Mouse (Mus musculus) CH12.LX (cell line): ENCODE data around the gene Hlcs. TPM values are rescaled to one million over a fixed set of nuclear protein-coding genes. Genes with fewer than 3 reads are reported as not detected.

Experiments used
- DNase-seq: peaks from one replicate; pipeline ENCODE4 v3.0.0-alpha.2; 2013; ENCODE audit errors: extremely low read depth
- H3K27ac ChIP-seq: 2 replicates; pipeline ENCODE4 v1.5.1; 2012; ENCODE audit warnings: low read depth, mild to moderate bottlenecking, control low read depth, moderate library complexity; ENCODE audit not compliant: insufficient read depth
- H3K27me3 ChIP-seq: replicated peaks from 2 replicates; pipeline ENCODE3; 2012; ENCODE audit warnings: inconsistent platforms
- H3K36me3 ChIP-seq, 2 experiments: replicated peaks in 1 of 2; 2 replicates each; pipeline versions ENCODE3 to v1.6.1; 2012; ENCODE audit warnings: inconsistent platforms in 1 of 2, low read length in 1 of 2, mild to moderate bottlenecking in 1 of 2, mixed read lengths in 1 of 2, moderate library complexity in 1 of 2; ENCODE audit not compliant: control insufficient read depth in 1 of 2, insufficient read depth in 1 of 2
- H3K4me1 ChIP-seq, 2 experiments: 2 replicates each; pipeline ENCODE4 v1.6.1; 2012; ENCODE audit warnings: inconsistent platforms in 1 of 2, moderate library complexity in 1 of 2; ENCODE audit not compliant: insufficient read depth in 2 of 2, control insufficient read depth in 1 of 2
- H3K4me2 ChIP-seq: 2 replicates; pipeline ENCODE4 v1.6.1; 2012; ENCODE audit warnings: low read depth, mild to moderate bottlenecking, control low read depth; ENCODE audit not compliant: poor library complexity, insufficient read depth, severe bottlenecking
- H3K4me3 ChIP-seq, 3 experiments: fragments of 150-350 bp in 1 of 3; sonication (generic) in 1 of 3; replicated peaks in 1 of 3; 2 replicates each; pipeline versions ENCODE3 to v1.5.1; 2011 to 2012; ENCODE audit warnings: low read depth in 2 of 3, low read length in 2 of 3, mild to moderate bottlenecking in 2 of 3, moderate library complexity in 2 of 3, control low read depth in 1 of 3, improper control_type of control experiment in 1 of 3, inconsistent platforms in 1 of 3, mixed read lengths in 1 of 3; ENCODE audit not compliant: poor library complexity in 1 of 3
- H3K79me2 ChIP-seq: replicated peaks from 2 replicates; pipeline ENCODE4 v1.6.1; 2012; ENCODE audit warnings: mild to moderate bottlenecking, moderate library complexity; ENCODE audit not compliant: control insufficient read depth, poor library complexity, insufficient read depth, severe bottlenecking; ENCODE audit errors: extremely low read depth
- H3K9ac ChIP-seq: 2 replicates; pipeline ENCODE4 v1.6.1; 2012; ENCODE audit warnings: low read depth, mild to moderate bottlenecking, control low read depth, moderate library complexity; ENCODE audit not compliant: insufficient read depth
- H3K9me3 ChIP-seq: replicated peaks from 2 replicates; pipeline ENCODE3; 2012; ENCODE audit warnings: low read length, inconsistent platforms, mixed read lengths
- CHD2 ChIP-seq: IDR thresholded peaks from 2 replicates; pipeline ENCODE4 v1.6.1; 2011; ENCODE audit warnings: low read length, improper control_type of control experiment
- E2F4 ChIP-seq: IDR thresholded peaks from 2 replicates; pipeline ENCODE4 v1.6.1; 2011; ENCODE audit warnings: low read depth, low read length, improper control_type of control experiment; ENCODE audit not compliant: insufficient replicate concordance
- ELF1 ChIP-seq: IDR thresholded peaks from 2 replicates; pipeline ENCODE4 v1.6.1; 2014; ENCODE audit warnings: low read depth, mild to moderate bottlenecking, inconsistent platforms, low read length, improper control_type of control experiment
- ETS1 ChIP-seq: conservative IDR thresholded peaks from 2 replicates; pipeline ENCODE4 v1.6.1; 2012; ENCODE audit warnings: low read depth, mild to moderate bottlenecking, inconsistent platforms, low read length, improper control_type of control experiment, moderate library complexity
- JUN ChIP-seq: IDR thresholded peaks from 2 replicates; pipeline ENCODE4 v1.6.1; 2011; ENCODE audit warnings: low read depth, mild to moderate bottlenecking, low read length, improper control_type of control experiment, moderate library complexity; ENCODE audit not compliant: insufficient read depth
- MAFK ChIP-seq: IDR thresholded peaks from 2 replicates; pipeline ENCODE4 v1.6.1; 2011; ENCODE audit warnings: low read length, improper control_type of control experiment; ENCODE audit not compliant: insufficient replicate concordance
- MAX ChIP-seq: IDR thresholded peaks from 2 replicates; pipeline ENCODE4 v1.6.1; 2011; ENCODE audit warnings: low read length, improper control_type of control experiment
- MEF2A ChIP-seq: IDR thresholded peaks from 2 replicates; pipeline ENCODE4 v1.6.1; 2014; ENCODE audit warnings: low read depth, mild to moderate bottlenecking, inconsistent platforms, low read length, improper control_type of control experiment, borderline replicate concordance
- MXI1 ChIP-seq: IDR thresholded peaks from 2 replicates; pipeline ENCODE4 v1.6.1; 2011; ENCODE audit warnings: mild to moderate bottlenecking, low read depth, low read length, improper control_type of control experiment
- NELFE ChIP-seq: IDR thresholded peaks from 2 replicates; pipeline ENCODE4 v1.6.1; 2011; ENCODE audit warnings: low read depth, low read length, improper control_type of control experiment
- POLR2A ChIP-seq: IDR thresholded peaks from 2 replicates; pipeline ENCODE4 v1.6.1; 2011; ENCODE audit warnings: low read depth, mild to moderate bottlenecking, improper control_type of control experiment, low read length
- POLR2AphosphoS2 ChIP-seq: IDR thresholded peaks from 2 replicates; pipeline ENCODE4 v1.6.1; 2011; ENCODE audit warnings: low read depth, low read length, improper control_type of control experiment
- RAD21 ChIP-seq: IDR thresholded peaks from 2 replicates; pipeline ENCODE4 v1.6.1; 2011; ENCODE audit warnings: low read depth, mild to moderate bottlenecking, low read length, improper control_type of control experiment, moderate library complexity
- RCOR1 ChIP-seq: conservative IDR thresholded peaks from 2 replicates; pipeline ENCODE4 v1.6.1; 2012; ENCODE audit warnings: low read depth, mild to moderate bottlenecking, inconsistent platforms, low read length, improper control_type of control experiment
- SIN3A ChIP-seq: IDR thresholded peaks from 2 replicates; pipeline ENCODE4 v1.6.1; 2012; ENCODE audit warnings: low read length, improper control_type of control experiment, inconsistent platforms
- SMC3 ChIP-seq: IDR thresholded peaks from 2 replicates; pipeline ENCODE4 v1.6.1; 2011; ENCODE audit warnings: low read depth, low read length, improper control_type of control experiment
- UBTF ChIP-seq: IDR thresholded peaks from 2 replicates; pipeline ENCODE4 v1.6.1; 2012; ENCODE audit warnings: low read depth, mild to moderate bottlenecking, inconsistent platforms, low read length, improper control_type of control experiment, moderate library complexity
- ZC3H11A ChIP-seq: IDR thresholded peaks from 2 replicates; pipeline ENCODE4 v1.6.1; 2012; ENCODE audit warnings: low read depth, mild to moderate bottlenecking, inconsistent platforms, low read length, improper control_type of control experiment
- ZKSCAN1 ChIP-seq: IDR thresholded peaks from 2 replicates; pipeline ENCODE4 v1.6.1; 2012; ENCODE audit warnings: low read depth, inconsistent platforms, low read length, improper control_type of control experiment, borderline replicate concordance
- ZMIZ1 ChIP-seq: IDR thresholded peaks from 2 replicates; pipeline ENCODE4 v1.6.1; 2012; ENCODE audit warnings: low read depth, mild to moderate bottlenecking, inconsistent platforms, low read length, improper control_type of control experiment
- dilution Hi-C: fragments of 300-500 bp; cut with MboI; formaldehyde crosslinking; loops from 2 replicates; pipeline ENCODE4 v1.14.3; 2020; ENCODE audit warnings: low sequenced_read_pairs; ENCODE audit not compliant: extremely low pct_unique_long_range_greater_than_20kb, extremely low pct_ligation_motif_present
- in situ Hi-C: fragments of 300-500 bp; cut with MboI; formaldehyde crosslinking; loops from 3 replicates; pipeline ENCODE4 v1.14.3; 2019; ENCODE audit warnings: low sequenced_read_pairs, low pct_ligation_motif_present, low pct_unique_long_range_greater_than_20kb, mixed read lengths
- polyA plus RNA-seq: library from polyadenylated mRNA; unstranded; fragments of >175 nt; gene quantifications from 2 replicates; pipeline ENCODE4 v1.2.1, GENCODE M21; 2012; ENCODE audit warnings: low read depth; ENCODE audit not compliant: insufficient read length
- total RNA-seq, 2 experiments: library from RNA; depleted of rRNA; stranded (reverse); fragments of 300-350 nt in 1 of 2; fragments of >200 nt in 1 of 2; gene quantifications; 2 replicates each; pipeline ENCODE4 v1.2.3; 2012 to 2014

Gene Hlcs
- total and polyA plus RNA-seq, 3 experiments, result 5.3 to 12.5 (median 9.4) TPM

GRCm38 (mm10) chr16:94348779-94349178 is 35.4 kb upstream of the Hlcs start:
- dilution Hi-C loops (no loop called here), in situ Hi-C loops (no loop called here)
- Histone ChIP-seq H3K4me2 (no peak overlapping the region), H3K9me3 (no peaks in the 10 kb centered on the region), H3K4me3 (no peak overlapping the region), H3K79me2 (no peaks in the 10 kb centered on the region), H3K4me1 (peaks cover 8 to 13% of the 10 kb centered on the region in 2 experiments), H3K27me3 (no peaks in the 10 kb centered on the region), H3K9ac (no peak overlapping the region), H3K27ac (no peak overlapping the region), H3K36me3 (peaks cover 7 to 12% of the 10 kb centered on the region in 2 experiments)
- TF ChIP-seq SMC3 (no peak), SIN3A (no peak), MEF2A (no peak), ZKSCAN1 (no peak), ZC3H11A (no peak), CHD2 (no peak), JUN (no peak), POLR2AphosphoS2 (no peak), MAX (no peak), NELFE (no peak)
- no peak for DNase-seq

DNA sequence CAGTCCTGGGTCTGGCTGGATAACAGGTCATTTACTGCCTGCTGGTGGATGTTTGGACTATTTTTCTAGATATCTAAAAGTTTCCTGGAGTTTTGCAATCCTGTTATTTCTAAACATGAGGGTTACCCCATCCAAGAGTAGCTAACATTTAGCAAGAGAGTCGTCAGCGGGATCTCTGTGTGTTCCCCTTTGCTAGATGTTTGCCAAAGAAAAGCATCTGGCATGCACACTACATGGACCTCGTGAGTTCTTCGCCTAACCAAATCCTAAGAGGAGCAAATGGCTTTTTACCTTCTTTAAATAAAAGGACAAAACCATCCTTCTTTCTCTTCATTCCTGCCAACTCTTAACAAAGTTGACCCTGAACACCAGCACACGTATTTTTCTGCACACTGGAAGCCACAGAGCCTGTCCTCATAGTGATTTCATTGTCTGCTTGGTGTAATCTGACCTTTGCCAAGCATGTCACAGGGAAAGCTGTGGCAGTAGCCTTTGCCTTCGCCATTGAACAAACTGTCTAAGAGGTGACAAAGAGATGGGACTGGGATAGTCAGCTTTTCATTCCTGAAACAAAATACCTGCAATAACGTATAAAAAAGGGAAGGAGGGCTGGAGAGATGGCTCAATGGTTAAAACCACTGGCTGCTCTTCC is 33.8 kb upstream of the Hlcs start:
- Histone ChIP-seq H3K4me2 (no peak overlapping the region), H3K9ac (no peak overlapping the region), H3K27me3 (no peaks in the 10 kb centered on the region), H3K4me3 (no peak overlapping the region), H3K79me2 (no peaks in the 10 kb centered on the region), H3K27ac (no peak overlapping the region), H3K4me1 (peaks cover 2 to 9% of the 10 kb centered on the region in 2 experiments; a peak in 3 of 4 replicates), H3K9me3 (no peaks in the 10 kb centered on the region), H3K36me3 (peaks cover 18 to 26% of the 10 kb centered on the region in 2 experiments)
- dilution Hi-C loops, result no loop called here
- TF ChIP-seq UBTF (no peak), ELF1 (no peak), JUN (no peak), RCOR1 (no peak), MAFK (no peak), ZKSCAN1 (no peak), MXI1 (no peak), POLR2AphosphoS2 (no peak), ZMIZ1 (no peak), POLR2A (no peak), SMC3 (no peak), E2F4 (no peak), RAD21 (no peak), ETS1 (no peak)
- in situ Hi-C loops, result no loop called here
- no peak for DNase-seq
